Mouse (Mus musculus): ENCODE data around the gene Pikfyve. TPM values are rescaled to one million over a fixed set of nuclear protein-coding genes. Genes with fewer than 3 reads are reported as not detected.

Pikfyve gene
- 10 to 100 TPM; 39.2 to 42.2 TPM for total RNA-seq (2021)
- long read RNA-seq, partial matches to known transcripts: 5 of 10 reads
- long read RNA-seq, other reads (novel, unspliced or antisense): 5 of 10 reads

GRCm38 (mm10) chr1:65186287-65187073, at the start of gene Pikfyve, which contains the start of gene Idh1:
TSS of gene Pikfyve (plus strand) at chr1:65186683.
TSS of gene Idh1 (minus strand) at chr1:65186500.
- DNase-seq (ENCODE audit: low spot score in 2 of 2): peak; percentile 94 to 98

- DNase-seq (ENCODE audit: low spot score in 2 of 2): no peak
These were observed 48.9 kb upstream of the Pikfyve start for GRCm38 (mm10) chr1:65137560-65137959.

- DNase-seq (ENCODE audit: low spot score in 2 of 2): no peak
These were observed 41.7 kb upstream of the Pikfyve start for GRCm38 (mm10) chr1:65144783-65145182.

DNA sequence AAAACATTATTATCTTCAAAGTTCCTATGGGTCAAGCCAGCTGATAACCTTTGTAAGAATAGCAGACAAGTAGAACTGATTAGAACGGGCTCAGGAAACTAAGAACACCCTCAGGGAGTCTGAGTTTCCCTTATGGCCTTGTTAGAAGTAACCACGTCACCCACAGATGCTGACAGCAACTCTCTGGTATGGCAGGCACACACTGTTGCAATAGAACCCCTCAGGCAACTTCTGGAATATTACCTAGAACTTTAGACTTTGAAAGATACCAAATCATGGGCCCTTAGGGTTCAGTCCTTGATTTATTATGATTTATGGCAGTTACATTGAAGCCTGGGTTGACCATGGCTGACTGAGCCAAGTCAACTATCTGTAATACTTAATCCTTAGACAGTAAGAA, 39.9 kb upstream of the Pikfyve start:
- DNase-seq (ENCODE audit: low spot score in 2 of 2): no peak

DNA sequence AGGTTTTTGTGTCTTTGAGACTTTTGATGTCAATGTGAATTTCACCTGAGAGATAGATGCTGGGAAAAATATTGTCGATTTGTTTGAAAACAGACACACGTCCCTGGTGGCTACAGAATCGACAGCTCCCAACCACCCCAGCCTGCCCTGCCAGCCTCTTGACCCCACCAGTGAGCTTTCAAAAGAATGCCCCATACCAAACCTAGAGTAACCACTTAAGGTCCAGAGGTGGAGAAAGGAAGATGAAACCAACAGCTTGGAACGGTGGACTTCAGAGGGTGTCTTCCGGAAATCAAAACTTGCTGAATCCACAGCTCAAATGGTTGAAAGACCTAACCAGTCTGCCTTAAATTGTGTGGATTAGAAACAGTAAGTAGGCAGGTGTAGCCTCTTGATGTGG, 39.2 kb upstream of the Pikfyve start:
- no peak for DNase-seq (ENCODE audit: low spot score in 2 of 2)

DNA sequence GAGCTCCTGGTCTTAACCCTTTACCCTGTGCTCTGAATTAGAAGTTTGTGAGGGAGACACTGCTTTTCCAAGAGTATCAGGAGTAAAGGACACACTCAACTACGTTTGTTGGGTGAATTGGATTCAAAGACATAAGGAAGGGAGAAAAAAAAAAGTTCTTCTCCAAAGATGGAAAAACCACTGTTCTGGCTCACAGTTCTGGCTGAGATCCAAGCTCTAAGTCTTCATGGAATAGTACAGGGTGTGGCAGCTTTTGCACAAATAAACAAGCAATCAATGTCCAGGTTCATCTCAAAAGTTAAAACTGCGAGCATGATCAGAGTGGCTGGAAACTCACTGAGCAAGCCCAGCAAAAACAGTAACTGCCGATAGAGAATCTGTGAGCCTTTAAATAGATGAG, 38.5 kb upstream of the Pikfyve start:
- no peak for DNase-seq (ENCODE audit: low spot score in 2 of 2)

- no peak for DNase-seq (ENCODE audit: low spot score in 2 of 2)
These were observed 31.7 kb upstream of the Pikfyve start for GRCm38 (mm10) chr1:65154814-65155213.

DNA sequence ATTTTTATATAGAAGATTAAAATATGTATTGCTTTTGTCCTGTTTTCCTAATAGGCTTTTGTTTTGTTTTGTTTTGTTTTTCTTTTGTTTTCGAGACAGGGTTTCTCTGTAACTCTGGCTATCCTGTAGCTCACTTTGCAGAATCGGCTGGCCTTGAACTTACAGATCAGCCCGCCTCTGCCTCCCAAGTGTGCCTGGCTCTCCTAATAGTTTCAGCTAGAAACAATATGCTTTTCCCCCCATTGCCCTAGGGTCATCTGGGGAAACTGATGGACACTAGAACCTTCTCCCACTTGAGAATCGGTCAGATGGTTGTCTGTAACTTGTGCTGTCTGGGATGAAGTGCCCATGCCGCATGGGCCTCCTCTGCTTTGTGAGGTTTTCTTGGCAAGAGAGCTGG, 30.4 kb upstream of the Pikfyve start:
- DNase-seq (ENCODE audit: low spot score in 2 of 2): no peak

DNA sequence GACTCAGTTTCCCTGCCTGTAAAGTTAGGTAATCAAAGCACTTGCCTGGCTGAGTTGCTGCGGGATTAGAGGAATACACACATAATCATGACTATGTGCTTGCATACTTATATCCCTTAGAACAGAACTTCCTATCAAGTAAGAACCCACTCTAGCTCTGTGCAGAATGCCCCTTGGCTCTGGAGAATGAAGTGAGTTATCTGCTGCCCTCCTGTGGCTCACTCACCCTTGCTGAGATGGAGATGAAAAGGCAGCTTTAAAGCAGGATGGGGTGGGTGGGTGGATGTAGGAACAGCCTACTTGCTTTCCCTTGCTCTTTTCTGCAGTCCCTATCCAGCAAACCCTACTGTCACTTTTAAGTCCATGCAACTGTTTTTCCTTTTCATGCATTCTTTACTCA, 24.3 kb upstream of the Pikfyve start:
- peak in 1 of 2 experiments; percentile 43 for DNase-seq (ENCODE audit: low spot score in 2 of 2)

DNA sequence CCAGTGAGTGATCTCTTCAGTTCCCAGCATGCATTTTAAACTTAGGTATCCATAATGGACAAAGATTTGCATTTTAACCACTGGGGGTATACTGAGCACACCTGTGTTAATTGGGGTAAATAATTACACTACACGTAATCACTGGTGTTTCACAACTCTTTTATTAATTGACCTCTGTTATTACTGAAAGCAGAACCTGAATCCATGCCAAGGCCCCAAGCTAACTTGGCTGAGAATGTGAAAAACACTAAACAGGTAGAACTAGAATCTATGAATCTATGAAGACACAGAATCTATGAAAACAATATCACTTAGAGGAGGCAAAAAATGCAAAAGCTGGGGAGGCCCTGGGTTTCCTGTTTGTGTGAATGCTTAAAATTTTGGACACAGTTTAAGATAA, 19.0 kb upstream of the Pikfyve start:
- DNase-seq (ENCODE audit: low spot score in 2 of 2): no peak

GRCm38 (mm10) chr1:65169536-65169935, 16.9 kb upstream of the Pikfyve start:
- no peak for DNase-seq (ENCODE audit: low spot score in 2 of 2)

DNA sequence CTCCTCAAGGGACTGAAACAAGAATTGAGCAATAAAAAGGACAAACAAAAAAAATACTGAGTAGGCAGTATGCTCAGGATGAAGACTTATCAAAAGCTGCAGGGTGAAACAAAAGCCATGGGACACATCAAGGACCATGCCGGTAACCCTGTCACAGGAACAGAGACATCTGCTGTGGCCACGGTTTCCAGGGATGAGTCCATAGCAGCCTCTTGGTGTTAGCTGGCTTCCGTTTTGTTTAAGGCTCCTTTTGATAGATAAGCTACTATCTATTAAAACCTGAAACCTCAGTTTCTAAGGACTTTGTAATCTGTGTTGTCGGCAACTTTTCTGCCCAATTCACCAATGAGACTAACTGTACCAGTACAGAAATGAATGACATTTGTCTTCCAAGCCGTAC, 16.5 kb upstream of the Pikfyve start:
- DNase-seq (ENCODE audit: low spot score in 2 of 2): no peak

DNA sequence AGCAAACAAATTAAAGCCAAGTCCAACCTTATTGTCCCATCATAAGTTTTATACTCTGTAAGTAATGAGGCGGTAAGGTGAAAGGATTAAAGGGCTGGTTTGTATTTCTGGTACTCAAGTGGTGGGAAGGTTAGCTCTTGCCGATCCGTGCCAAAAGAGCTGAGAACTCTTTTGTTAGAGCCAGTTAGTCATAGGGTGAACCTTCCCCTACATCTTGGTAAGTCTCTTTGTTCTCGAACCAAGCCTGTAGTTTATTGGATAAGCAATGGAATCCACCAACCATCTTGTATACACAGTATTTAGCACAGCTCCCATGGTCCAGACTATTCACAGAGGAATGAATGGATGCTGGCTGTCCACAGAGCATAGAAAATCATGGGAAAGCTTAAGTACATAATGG, 14.9 kb upstream of the Pikfyve start:
- DNase-seq (ENCODE audit: low spot score in 2 of 2): no peak

DNA sequence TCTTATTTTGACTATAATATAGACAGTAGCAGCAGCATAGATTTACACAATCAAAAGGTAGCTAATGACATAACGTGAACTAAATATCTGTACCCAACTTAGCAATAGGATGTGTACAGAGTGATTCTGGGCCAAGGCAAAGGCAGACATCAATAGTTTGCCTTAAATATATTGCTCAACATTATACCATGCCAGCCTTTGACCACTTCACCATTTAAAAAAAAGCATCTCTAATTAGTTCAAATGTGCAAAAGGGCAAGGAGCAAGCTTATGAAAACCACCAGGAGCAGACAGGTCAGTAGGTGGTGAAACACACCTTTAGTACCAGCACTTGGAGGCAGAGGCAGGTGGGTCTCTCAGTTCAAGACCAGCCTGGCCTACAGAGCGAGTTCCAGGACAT, 12.8 kb upstream of the Pikfyve start:
- DNase-seq (ENCODE audit: low spot score in 2 of 2): no peak

- no peak for DNase-seq (ENCODE audit: low spot score in 2 of 2)
These were observed 10.3 kb upstream of the Pikfyve start for GRCm38 (mm10) chr1:65176171-65176570.

DNA sequence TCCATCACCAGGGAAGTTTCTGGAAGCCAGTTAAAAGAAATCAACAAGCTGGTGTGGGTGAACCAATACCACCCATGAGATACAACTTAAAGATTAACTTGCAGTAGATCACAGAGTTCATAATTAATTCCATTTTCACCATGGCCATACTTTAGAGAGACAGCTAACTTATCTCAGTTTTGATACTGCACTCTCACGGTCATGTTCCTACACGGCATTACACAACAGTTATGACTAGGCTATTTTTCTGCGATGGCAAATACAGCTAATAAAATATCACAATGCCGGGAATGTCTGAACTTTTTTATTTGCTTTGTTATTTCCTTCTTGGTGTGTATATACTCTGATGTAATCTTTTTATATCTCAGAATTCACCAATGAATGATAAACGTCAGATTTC, 9.6 kb upstream of the Pikfyve start:
- DNase-seq (ENCODE audit: low spot score in 2 of 2): no peak

DNA sequence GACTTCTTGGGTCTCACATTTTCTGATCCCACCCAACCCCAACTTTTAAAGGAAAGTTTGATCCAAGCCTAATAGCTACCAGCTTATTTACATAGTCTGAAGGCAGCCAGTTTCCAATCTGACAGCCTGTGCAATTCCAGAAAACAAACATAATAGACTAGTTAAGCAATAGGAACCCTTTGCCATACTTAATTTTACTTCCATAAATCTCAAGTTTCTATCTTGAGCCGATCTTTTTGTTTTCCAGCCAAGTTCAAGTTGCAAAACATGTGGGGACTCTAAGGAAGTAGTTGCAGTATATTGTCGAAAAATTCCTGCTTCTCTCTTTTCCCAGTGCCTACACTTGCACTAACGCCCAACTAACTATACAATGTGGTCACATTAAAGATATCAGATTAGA, 9.0 kb upstream of the Pikfyve start:
- DNase-seq (ENCODE audit: low spot score in 2 of 2): no peak

DNA sequence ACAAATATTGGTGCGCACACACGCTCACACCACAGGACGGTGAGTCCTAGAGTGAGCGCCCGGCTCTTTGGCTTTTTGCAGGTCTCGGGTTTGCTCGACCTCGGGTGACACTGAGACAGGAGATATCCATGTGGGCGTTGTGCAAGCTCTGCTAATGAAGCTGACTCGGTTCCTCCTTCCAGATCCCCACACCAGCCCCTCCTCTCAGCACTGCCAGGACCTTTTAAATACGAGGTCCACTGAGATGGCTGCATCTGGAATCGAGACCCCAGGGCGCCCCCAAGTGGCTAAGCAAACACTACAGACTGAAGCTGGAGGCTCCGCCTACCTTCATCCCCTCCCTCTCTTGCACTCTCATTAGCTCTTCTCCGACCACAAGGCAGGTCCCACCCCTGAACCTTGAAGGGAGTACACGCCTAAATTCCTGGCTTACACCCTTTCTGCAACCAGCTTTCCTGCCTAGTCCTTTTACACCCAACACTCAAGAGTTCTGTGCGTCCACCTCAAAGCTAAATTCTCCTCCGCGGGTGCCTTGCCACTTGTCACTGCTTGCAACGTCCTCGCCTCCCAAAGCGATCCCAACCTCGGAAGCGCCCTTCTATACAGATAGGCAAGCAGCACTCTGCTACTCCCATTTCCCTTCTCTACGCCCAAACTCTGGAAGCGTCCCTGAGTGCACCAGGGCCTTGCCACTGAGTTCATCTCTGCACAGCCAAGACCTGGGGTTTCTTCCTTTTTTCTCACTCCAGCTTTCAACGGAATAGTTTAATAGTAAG, 8.2 kb upstream of the Pikfyve start:
- DNase-seq (ENCODE audit: low spot score in 2 of 2): peak; percentile 86 to 95

DNA sequence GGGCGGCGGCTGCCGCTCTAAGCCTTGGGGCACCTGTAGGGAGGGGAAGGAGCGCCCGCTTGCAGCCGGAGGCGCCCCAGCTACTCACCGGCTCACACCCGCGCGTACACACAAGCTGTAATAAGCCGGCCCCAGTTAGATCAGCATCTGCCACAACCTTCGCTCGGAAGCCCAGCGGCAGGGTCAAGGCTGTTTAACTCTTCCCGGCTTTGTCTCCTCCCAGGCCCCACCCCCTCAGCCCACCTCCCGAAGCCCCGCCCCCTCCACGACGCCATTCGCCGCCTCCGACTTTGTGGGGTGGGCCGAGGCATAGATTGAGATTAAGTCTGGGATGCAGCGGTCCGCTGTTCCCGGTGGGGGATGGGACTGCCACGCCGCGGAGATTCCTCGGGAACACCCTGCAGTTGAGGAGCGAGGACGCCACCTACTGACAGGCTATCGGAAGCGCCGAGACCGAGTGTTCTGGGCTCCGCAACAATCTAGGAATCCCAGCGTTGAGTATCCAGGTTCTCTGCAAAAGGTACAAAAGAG, 7.5 kb upstream of the Pikfyve start:
- peak; percentile 95 to 99 for DNase-seq (ENCODE audit: low spot score in 2 of 2)

- peak; percentile 38 to 83 for DNase-seq (ENCODE audit: low spot score in 2 of 2)
These were observed 6.7 kb upstream of the Pikfyve start for GRCm38 (mm10) chr1:65179634-65180249.

GRCm38 (mm10) chr1:65181459-65181858, 5.0 kb upstream of the Pikfyve start:
- DNase-seq (ENCODE audit: low spot score in 2 of 2): no peak

DNA sequence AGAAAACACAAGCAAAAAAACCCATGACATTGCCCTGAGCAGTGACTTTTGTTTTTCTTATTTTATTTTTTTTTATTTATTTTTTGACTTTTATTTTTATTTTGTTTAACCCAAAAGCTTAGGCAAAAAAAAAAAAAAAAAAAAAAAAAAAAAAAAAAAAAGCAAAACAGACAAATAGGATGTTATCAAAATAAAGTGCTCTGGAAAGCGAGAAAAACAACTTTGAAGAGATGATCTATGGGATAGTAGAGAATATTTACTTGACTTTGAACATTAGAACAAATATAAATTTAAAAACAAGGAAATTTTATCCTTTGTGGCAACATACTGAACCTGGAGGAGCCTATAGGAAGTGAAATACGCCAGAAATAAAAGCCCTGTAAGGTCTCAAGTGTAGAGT, 2.5 kb upstream of the Pikfyve start:
- no peak for DNase-seq (ENCODE audit: low spot score in 2 of 2)
